Mouse (Mus musculus) kidney, embryonic 16.5 days (tissue): ENCODE data around the gene Ccnc. TPM values are rescaled to one million over a fixed set of nuclear protein-coding genes. Genes with fewer than 3 reads are reported as not detected.
A peak's percentile ranks its signal among the peaks of the same experiment; 100 is the strongest.
"Not testable (repeated sequence)": the region's sequence is repeated elsewhere in the genome, so short reads cannot be mapped to it uniquely, and the experiment has no call there.

Experiments used
- ATAC-seq: fragments of 200-750 bp; cut with Nextera tagmentation; 2 replicates; pipeline ENCODE4 v1.8.0; 2017; ENCODE audit warnings: moderate TSS enrichment; ENCODE audit not compliant: low FRiP score, low TSS enrichment
- H3K27ac ChIP-seq: fragments of 300-500 bp; sonication (generic); 2 replicates; pipeline ENCODE4 v1.5.1; 2014; ENCODE audit warnings: low read length
- H3K27me3 ChIP-seq: fragments of 300-500 bp; sonication (generic); 2 replicates; pipeline ENCODE4 v1.6.1; 2014; ENCODE audit warnings: low read length, control low read depth, mixed read lengths; ENCODE audit not compliant: insufficient read depth
- H3K36me3 ChIP-seq: fragments of 300-500 bp; sonication (generic); 2 replicates; pipeline ENCODE4 v1.6.1; 2014; ENCODE audit warnings: low read length, control low read depth, mixed read lengths; ENCODE audit not compliant: insufficient read depth
- H3K4me1 ChIP-seq: fragments of 300-500 bp; sonication (generic); 2 replicates; pipeline ENCODE4 v1.6.1; 2014; ENCODE audit warnings: low read length, control low read depth, mixed read lengths; ENCODE audit not compliant: insufficient read depth
- H3K4me2 ChIP-seq: fragments of 300-500 bp; sonication (generic); replicated peaks from 2 replicates; pipeline ENCODE4 v1.6.1; 2014; ENCODE audit warnings: low read depth, low read length
- H3K4me3 ChIP-seq: fragments of 300-500 bp; sonication (generic); 2 replicates; pipeline ENCODE4 v1.5.1; 2014; ENCODE audit warnings: mild to moderate bottlenecking, low read length
- H3K9ac ChIP-seq: fragments of 300-500 bp; sonication (generic); replicated peaks from 2 replicates; pipeline ENCODE4 v1.6.1; 2014; ENCODE audit warnings: low read length
- H3K9me3 ChIP-seq: fragments of 300-500 bp; sonication (generic); 2 replicates; pipeline ENCODE4 v1.6.1; 2016; ENCODE audit warnings: low read length, control low read depth
- WGBS: fragments of 180-500 bp; shearing (Covaris S2); extraction: QIAGEN DNeasy Blood & Tissue Kit; methylation state at CpG from one replicate; pipeline ENCODE4 v1.1.7; 2014; 5-methylcytosine and 5-hydroxymethylcytosine counted together
- polyA plus RNA-seq: library from polyadenylated mRNA; unstranded; fragments of >200 nt; fragmentation: Nextera tagmentation; extraction: Ambion mirVana; gene quantifications from 2 replicates; pipeline ENCODE4 v1.2.1, GENCODE M21; 2015

Gene Ccnc
- polyA plus RNA-seq, 1 experiment from 2014 or later: 40.7 TPM

- no peak overlapping the region for H3K4me3 ChIP-seq
- no peak overlapping the region for H3K4me2 ChIP-seq
- H3K4me1 ChIP-seq: no peaks in the 10 kb centered on the region
- H3K27ac ChIP-seq: no peak overlapping the region
- H3K27me3 ChIP-seq: no peaks in the 10 kb centered on the region
- no peak for ATAC-seq
- no peaks in the 10 kb centered on the region for H3K36me3 ChIP-seq
- H3K9ac ChIP-seq: no peak overlapping the region
- 55% methylated on average over 7 of the region's 7 CpGs for WGBS
- no peaks in the 10 kb centered on the region for H3K9me3 ChIP-seq
Measured at GRCm38 (mm10) chr4:21722752-21723334, 4.7 kb upstream of the Ccnc start.

GRCm38 (mm10) chr4:21726912-21727614 lies 438 bp upstream of the Ccnc start:
- Histone ChIP-seq H3K27me3 (no peaks in the 10 kb centered on the region), H3K9ac (peak overlapping the region; percentile 82), H3K4me2 (peak overlapping the region; percentile 60), H3K9me3 (no peaks in the 10 kb centered on the region), H3K4me1 (peaks cover 5% of the 10 kb centered on the region), H3K27ac (peak overlapping the region; percentile 85), H3K4me3 (peak overlapping the region; percentile 78), H3K36me3 (no peaks in the 10 kb centered on the region)
- under 1% methylated on average over 22 of the region's 22 CpGs for WGBS
- peak; percentile 67 for ATAC-seq

GRCm38 (mm10) chr4:21739169-21739568 lies 11.7 kb downstream of the Ccnc start:
- Histone ChIP-seq H3K9me3 (no peaks in the 10 kb centered on the region), H3K27me3 (no peaks in the 10 kb centered on the region), H3K4me2 (no peak overlapping the region), H3K9ac (no peak overlapping the region), H3K36me3 (peaks cover 14% of the 10 kb centered on the region; the same call in 1 of the 2 replicates), H3K27ac (no peak overlapping the region), H3K4me3 (no peak overlapping the region), H3K4me1 (no peaks in the 10 kb centered on the region)
- ATAC-seq: no peak; the same call in 1 of the 2 replicates
- WGBS: 64% methylated on average over 4 of the region's 4 CpGs

GRCm38 (mm10) chr4:21744142-21744541 lies 16.6 kb downstream of the Ccnc start:
- 96% methylated on average over 8 of the region's 8 CpGs for WGBS
- not testable (repeated sequence) for H3K4me2 ChIP-seq, H3K4me3 ChIP-seq, H3K27ac ChIP-seq, ATAC-seq, H3K4me1 ChIP-seq, H3K9me3 ChIP-seq, H3K27me3 ChIP-seq, H3K9ac ChIP-seq
- peaks cover 19% of the 10 kb centered on the region; the same call in 1 of the 2 replicates for H3K36me3 ChIP-seq

GRCm38 (mm10) chr4:21745723-21746122 lies 18.2 kb downstream of the Ccnc start:
- H3K36me3 ChIP-seq: peaks cover 19% of the 10 kb centered on the region; the same call in 1 of the 2 replicates
- no peak for ATAC-seq
- no peak overlapping the region for H3K9ac ChIP-seq
- no peak overlapping the region for H3K4me2 ChIP-seq
- no peaks in the 10 kb centered on the region for H3K4me1 ChIP-seq
- no peaks in the 10 kb centered on the region for H3K9me3 ChIP-seq
- no peaks in the 10 kb centered on the region for H3K27me3 ChIP-seq
- H3K4me3 ChIP-seq: no peak overlapping the region
- no peak overlapping the region for H3K27ac ChIP-seq
- 53% methylated on average over 5 of the region's 5 CpGs for WGBS

GRCm38 (mm10) chr4:21755123-21755789 lies 27.8 kb downstream of the Ccnc start:
- ATAC-seq: no peak
- H3K27ac ChIP-seq: no peak overlapping the region

GRCm38 (mm10) chr4:21758860-21759259 lies 31.4 kb downstream of the Ccnc start:
- peaks cover 5% of the 10 kb centered on the region; the same call in 1 of the 2 replicates for H3K9me3 ChIP-seq
- no peak overlapping the region for H3K4me3 ChIP-seq
- no peak overlapping the region for H3K27ac ChIP-seq
- H3K4me2 ChIP-seq: no peak overlapping the region
- no peak for ATAC-seq
- H3K4me1 ChIP-seq: no peaks in the 10 kb centered on the region
- no peak overlapping the region for H3K9ac ChIP-seq
- no peaks in the 10 kb centered on the region for H3K27me3 ChIP-seq
- peaks cover 12% of the 10 kb centered on the region; the same call in 1 of the 2 replicates for H3K36me3 ChIP-seq
- 69% methylated on average over 1 of the region's 1 CpGs for WGBS

More at GRCm38 (mm10) chr4:21755123-21755789, 27.8 kb downstream of the Ccnc start:
- WGBS: 68% methylated on average over 4 of the region's 4 CpGs
- H3K9ac ChIP-seq: no peak overlapping the region
- H3K9me3 ChIP-seq: peaks cover 5% of the 10 kb centered on the region; the same call in 1 of the 2 replicates
- no peaks in the 10 kb centered on the region for H3K27me3 ChIP-seq
- H3K4me2 ChIP-seq: no peak overlapping the region
- H3K4me3 ChIP-seq: no peak overlapping the region
- no peaks in the 10 kb centered on the region for H3K4me1 ChIP-seq
- H3K36me3 ChIP-seq: peaks cover 12% of the 10 kb centered on the region; the same call in 1 of the 2 replicates

- H3K9ac ChIP-seq: no peak overlapping the region
- H3K4me1 ChIP-seq: peaks cover 5% of the 10 kb centered on the region; the same call in 1 of the 2 replicates
- no peak for ATAC-seq
- WGBS: 87% methylated on average over 9 of the region's 9 CpGs
- no peaks in the 10 kb centered on the region for H3K27me3 ChIP-seq
- H3K27ac ChIP-seq: no peak overlapping the region
- H3K9me3 ChIP-seq: peaks cover 5% of the 10 kb centered on the region; the same call in 1 of the 2 replicates
- H3K4me3 ChIP-seq: no peak overlapping the region
- no peak overlapping the region for H3K4me2 ChIP-seq
- H3K36me3 ChIP-seq: peaks cover 12% of the 10 kb centered on the region; the same call in 1 of the 2 replicates
Measured at GRCm38 (mm10) chr4:21761416-21762160, 34.1 kb downstream of the Ccnc start.

- Histone ChIP-seq H3K27ac (no peak overlapping the region), H3K36me3 (peaks cover 6% of the 10 kb centered on the region; the same call in 1 of the 2 replicates), H3K4me3 (no peak overlapping the region), H3K4me2 (no peak overlapping the region), H3K9me3 (peaks cover 5% of the 10 kb centered on the region; the same call in 1 of the 2 replicates), H3K4me1 (peaks cover 7% of the 10 kb centered on the region; the same call in 1 of the 2 replicates), H3K9ac (no peak overlapping the region), H3K27me3 (no peaks in the 10 kb centered on the region)
- ATAC-seq: no peak
- WGBS: 68% methylated on average over 4 of the region's 4 CpGs
Measured at GRCm38 (mm10) chr4:21763827-21764226, 36.3 kb downstream of the Ccnc start.
